Mouse (Mus musculus) stomach, postnatal 0 days (tissue): ENCODE measurements at regions not wholly inside any gene's neighbourhood (a gene's known extent, or its start where the extent isn't known, plus 50 kb on each side); places are given as distances from the start of the nearest gene placed in this dataset.

Experiments
- ATAC-seq: fragments of 200-750 bp; cut with Nextera tagmentation; 2 replicates; pipeline ENCODE4 v1.8.0; 2017; ENCODE audit not compliant: low FRiP score, low TSS enrichment
- DNase-seq: peaks from one replicate; pipeline ENCODE4 v3.0.0-alpha.2; 2016; ENCODE audit warnings: low spot score
- H3K27ac ChIP-seq: fragments of 300-500 bp; sonication (generic); replicated peaks from 2 replicates; pipeline ENCODE4 v1.5.1; 2014; ENCODE audit warnings: mild to moderate bottlenecking, control low read depth
- H3K27me3 ChIP-seq: fragments of 300-500 bp; sonication (generic); 2 replicates; pipeline ENCODE4 v1.6.1; 2014; ENCODE audit warnings: low read length; ENCODE audit not compliant: control insufficient read depth, insufficient read depth
- H3K36me3 ChIP-seq: fragments of 300-500 bp; sonication (generic); 2 replicates; pipeline ENCODE4 v1.6.1; 2014; ENCODE audit warnings: low read length, mixed read lengths; ENCODE audit not compliant: control insufficient read depth, insufficient read depth
- H3K4me1 ChIP-seq: fragments of 300-500 bp; sonication (generic); replicated peaks from 2 replicates; pipeline ENCODE4 v1.6.1; 2014; ENCODE audit warnings: antibody characterized with exemption; ENCODE audit not compliant: control insufficient read depth, insufficient read depth
- H3K4me2 ChIP-seq: fragments of 300-500 bp; sonication (generic); replicated peaks from 2 replicates; pipeline ENCODE4 v1.6.1; 2014; ENCODE audit warnings: low read depth, mild to moderate bottlenecking, control low read depth, moderate library complexity
- H3K4me3 ChIP-seq: fragments of 300-500 bp; sonication (generic); 2 replicates; pipeline ENCODE4 v1.5.1; 2014; ENCODE audit warnings: low read depth, low read length, control low read depth
- H3K9ac ChIP-seq: fragments of 300-500 bp; sonication (generic); 2 replicates; pipeline ENCODE4 v1.6.1; 2014; ENCODE audit warnings: mild to moderate bottlenecking, low read length, control low read depth, mixed read lengths
- H3K9me3 ChIP-seq: fragments of 300-500 bp; sonication (generic); 2 replicates; pipeline ENCODE4 v1.6.1; 2016; ENCODE audit warnings: low read length; ENCODE audit not compliant: control insufficient read depth
- CTCF ChIP-seq: IDR thresholded peaks from 2 replicates; pipeline ENCODE4 v1.5.1; 2016; ENCODE audit warnings: antibody characterized with exemption, low read depth, mild to moderate bottlenecking, moderate library complexity
- EP300 ChIP-seq: optimal IDR thresholded peaks from 2 replicates; pipeline ENCODE3; 2016; ENCODE audit warnings: antibody characterized with exemption
- WGBS: fragments of 180-500 bp; shearing (Covaris S2); extraction: QIAGEN DNeasy Blood & Tissue Kit; methylation state at CpG from one replicate; pipeline ENCODE4 v1.1.7; 2014; 5-methylcytosine and 5-hydroxymethylcytosine counted together

- TF ChIP-seq CTCF (no peak), EP300 (no peak)
- no peak for DNase-seq
- ATAC-seq, result no peak
- no peaks in the 10 kb centered on the region for H3K4me1 ChIP-seq
- H3K4me2 ChIP-seq, result no peak overlapping the region
- H3K9me3 ChIP-seq, result peaks cover 4% of the 10 kb centered on the region; the same call in 1 of the 2 replicates
- H3K27ac ChIP-seq, result no peak overlapping the region
- H3K27me3 ChIP-seq, result no peaks in the 10 kb centered on the region
- H3K36me3 ChIP-seq, result no peaks in the 10 kb centered on the region
- H3K4me3 ChIP-seq, result no peak overlapping the region
- no peak overlapping the region for H3K9ac ChIP-seq
- 84% methylated on average over 6 of the region's 8 CpGs for WGBS
Measured at GRCm38 (mm10) chr2:166508656-166509420, 204.8 kb downstream of the Prex1 start.

- Histone ChIP-seq H3K27me3 (no peaks in the 10 kb centered on the region), H3K36me3 (no peaks in the 10 kb centered on the region), H3K4me3 (no peak overlapping the region), H3K9me3 (peaks cover 4% of the 10 kb centered on the region; the same call in 1 of the 2 replicates), H3K4me2 (no peak overlapping the region), H3K27ac (no peak overlapping the region), H3K9ac (no peak overlapping the region), H3K4me1 (no peaks in the 10 kb centered on the region)
- ATAC-seq (no peak), DNase-seq (no peak)
- TF ChIP-seq EP300, result no peak
- TF ChIP-seq CTCF, result no peak
- 37% methylated on average over 9 of the region's 9 CpGs for WGBS
Measured at GRCm38 (mm10) chr2:166505309-166505708, 208.3 kb downstream of the Prex1 start.

GRCm38 (mm10) chr2:166503666-166504065, 210.0 kb downstream of the Prex1 start:
- Histone ChIP-seq H3K4me3 (no peak overlapping the region), H3K9ac (no peak overlapping the region), H3K27ac (no peak overlapping the region), H3K4me2 (no peak overlapping the region), H3K9me3 (no peaks in the 10 kb centered on the region), H3K36me3 (no peaks in the 10 kb centered on the region), H3K4me1 (no peaks in the 10 kb centered on the region), H3K27me3 (no peaks in the 10 kb centered on the region)
- WGBS, result 69% methylated on average over 6 of the region's 6 CpGs
- DNase-seq (no peak), ATAC-seq (no peak)
- TF ChIP-seq CTCF (no peak), EP300 (no peak)

- 79% methylated on average over 12 of the region's 12 CpGs for WGBS
- no peaks in the 10 kb centered on the region for H3K9me3 ChIP-seq
- no peaks in the 10 kb centered on the region for H3K27me3 ChIP-seq
- ATAC-seq (no peak), DNase-seq (no peak)
- no peaks in the 10 kb centered on the region for H3K4me1 ChIP-seq
- H3K36me3 ChIP-seq, result no peaks in the 10 kb centered on the region
- H3K9ac ChIP-seq, result no peak overlapping the region
- no peak overlapping the region for H3K4me2 ChIP-seq
- H3K27ac ChIP-seq, result no peak overlapping the region
- no peak for TF ChIP-seq EP300
- no peak for TF ChIP-seq CTCF
- H3K4me3 ChIP-seq, result no peak overlapping the region
Measured at GRCm38 (mm10) chr2:166492895-166493294, 220.7 kb downstream of the Prex1 start.

GRCm38 (mm10) chr2:166492421-166492820, 221.2 kb downstream of the Prex1 start:
- no peaks in the 10 kb centered on the region for H3K27me3 ChIP-seq
- H3K9ac ChIP-seq, result no peak overlapping the region
- no peak overlapping the region for H3K27ac ChIP-seq
- H3K36me3 ChIP-seq, result no peaks in the 10 kb centered on the region
- TF ChIP-seq CTCF, result no peak
- TF ChIP-seq EP300, result no peak
- ATAC-seq (no peak), DNase-seq (no peak)
- no peak overlapping the region for H3K4me3 ChIP-seq
- H3K9me3 ChIP-seq, result no peaks in the 10 kb centered on the region
- H3K4me1 ChIP-seq, result no peaks in the 10 kb centered on the region
- no peak overlapping the region for H3K4me2 ChIP-seq
- WGBS, result 48% methylated on average over 12 of the region's 12 CpGs

- no peak overlapping the region for H3K9ac ChIP-seq
- H3K4me2 ChIP-seq, result no peak overlapping the region
- H3K9me3 ChIP-seq, result no peaks in the 10 kb centered on the region
- TF ChIP-seq CTCF (no peak), EP300 (no peak)
- no peaks in the 10 kb centered on the region for H3K36me3 ChIP-seq
- H3K27me3 ChIP-seq, result no peaks in the 10 kb centered on the region
- ATAC-seq, result no peak
- no peak overlapping the region for H3K4me3 ChIP-seq
- H3K4me1 ChIP-seq, result no peaks in the 10 kb centered on the region
- no peak for DNase-seq
- no peak overlapping the region for H3K27ac ChIP-seq
- 83% methylated on average over 6 of the region's 6 CpGs for WGBS
Measured at GRCm38 (mm10) chr2:166491861-166492260, 221.8 kb downstream of the Prex1 start.
